ENCODE assay signal across 32 mouse cellular contexts in the genomic region with DNA sequence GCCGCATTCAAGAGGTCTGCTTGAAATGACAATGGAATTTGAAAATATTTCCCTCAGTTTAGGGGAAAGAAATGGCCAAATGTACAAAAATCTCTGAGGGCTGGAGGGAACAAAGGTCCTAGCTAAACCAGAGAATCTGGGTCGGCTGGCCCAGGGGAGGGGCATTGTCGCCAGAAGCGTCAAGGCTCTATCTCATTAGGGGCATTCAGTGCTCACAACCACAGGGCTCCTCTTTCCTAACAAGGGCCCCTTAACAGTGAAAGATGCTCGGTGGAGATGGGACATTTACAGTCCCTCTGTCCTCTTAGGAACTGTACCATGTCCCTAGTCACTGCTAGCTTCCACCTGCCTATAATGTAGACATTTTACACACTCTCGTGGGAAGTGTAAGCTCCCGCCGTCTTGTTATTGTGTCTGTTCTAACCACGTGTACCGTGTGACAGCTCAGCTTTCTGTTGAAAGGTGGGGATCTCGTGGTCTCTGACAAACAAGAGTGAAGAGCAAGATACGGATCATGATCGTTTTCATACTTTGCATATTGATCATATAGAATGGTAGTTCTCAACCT. TPM values are rescaled to one million over a fixed set of nuclear protein-coding genes. Genes with fewer than 3 reads are reported as not detected.
DNase-seq lines count a peak whose midpoint lies in the region; ATAC-seq and TF ChIP-seq lines count a peak whose summit lies in the region.
"Had no signal": no experiment of that assay in that cellular context is flagged by ENCODE, and none has a peak within 500 bp of the region (broad histone marks: within the 10 kb centered on the region; RNA-seq: fewer than 3 reads in every experiment).

No protein-coding gene starts in this region.

- no peak overlapping the region for H3K4me3 ChIP-seq in hindbrain, embryonic 14.5 days (replicated peaks; ENCODE audit: low read length)
- H3K4me3 ChIP-seq in midbrain, embryonic 15.5 days: no peak overlapping the region
- no peak overlapping the region for H3K4me3 ChIP-seq in intestine, postnatal 0 days (ENCODE audit: low read depth, low read length)
- H3K4me3 ChIP-seq: erythroblast, embryonic 14.5 days; left cerebral cortex, adult 2 months; limb, embryonic 12.5 days; liver, embryonic 15.5 days; neural tube, embryonic 13.5 days had no signal

- peak; percentile 59 for DNase-seq in heart, adult 11 months
- DNase-seq in heart, postnatal 10 days: no peak
- peak; percentile 59 for DNase-seq in Muller cell, postnatal 12 days (ENCODE audit: inconsistent ontology term)
- no peak for DNase-seq in hindbrain, embryonic 14.5 days (ENCODE audit: low spot score)
- DNase-seq in spleen, postnatal 36 days (ENCODE audit: low spot score in 2 of 2): no peak
- DNase-seq in thymus, postnatal 10 days (ENCODE audit: low spot score in 2 of 2): no peak
- DNase-seq: adrenal gland, adult 2 months; adrenal gland, postnatal 36 days; cerebellum, adult 2 months; gastrocnemius, postnatal 10 days; kidney, adult 11 months; kidney, postnatal 14 days; layer of hippocampus, adult 9-11 months; lung, embryonic 14.5 days; right cerebral cortex, postnatal 14 days; thymus, adult 18-20 months; thymus, postnatal 36 days had no signal

- 45% methylated on average over 13 of the region's 13 CpGs for WGBS in hindbrain, embryonic 14.5 days
- 33% methylated on average over 13 of the region's 13 CpGs for WGBS in midbrain, embryonic 15.5 days
- 58% methylated on average over 13 of the region's 13 CpGs for WGBS in intestine, postnatal 0 days

- H3K27me3 ChIP-seq in hindbrain, embryonic 14.5 days (ENCODE audit: control insufficient read depth, insufficient read depth, low read length): no peaks in the 10 kb centered on the region
- H3K27me3 ChIP-seq in midbrain, embryonic 15.5 days (replicated peaks): no peaks in the 10 kb centered on the region
- no peaks in the 10 kb centered on the region for H3K27me3 ChIP-seq in intestine, postnatal 0 days (replicated peaks; ENCODE audit: control insufficient read depth, insufficient read depth, low read length)
- H3K27me3 ChIP-seq: limb, embryonic 12.5 days; liver, embryonic 15.5 days; neural tube, embryonic 13.5 days had no signal

- intact Hi-C loops in heart, postnatal 10 days (cut with DNase I): loop anchor here (5.0 kb wide), 1 partner anchor 251 kb away; no protein-coding TSS in a partner anchor

- no peaks in the 10 kb centered on the region for H3K9me3 ChIP-seq in hindbrain, embryonic 14.5 days (ENCODE audit: control insufficient read depth, low read length)
- no peaks in the 10 kb centered on the region for H3K9me3 ChIP-seq in midbrain, embryonic 15.5 days
- no peaks in the 10 kb centered on the region for H3K9me3 ChIP-seq in intestine, postnatal 0 days (ENCODE audit: control insufficient read depth)
- H3K9me3 ChIP-seq: liver, embryonic 15.5 days; neural tube, embryonic 13.5 days had no signal

- H3K9ac ChIP-seq in hindbrain, embryonic 14.5 days: no peak overlapping the region
- no peak overlapping the region for H3K9ac ChIP-seq in midbrain, embryonic 15.5 days
- no peak overlapping the region for H3K9ac ChIP-seq in intestine, postnatal 0 days (ENCODE audit: low read depth, low read length)
- H3K9ac ChIP-seq: limb, embryonic 12.5 days; liver, embryonic 15.5 days; lung, embryonic 14.5 days; neural tube, embryonic 13.5 days had no signal

- no peaks in the 10 kb centered on the region for H3K4me1 ChIP-seq in hindbrain, embryonic 14.5 days (replicated peaks; ENCODE audit: control insufficient read depth, insufficient read depth, low read length)
- 0 out of 2 replicates have a peak, but pooled peaks cover 5% of the 10 kb centered on the region for H3K4me1 ChIP-seq in midbrain, embryonic 15.5 days
- no peaks in the 10 kb centered on the region for H3K4me1 ChIP-seq in intestine, postnatal 0 days (replicated peaks; ENCODE audit: control insufficient read depth, insufficient read depth, low read length)
- H3K4me1 ChIP-seq: limb, embryonic 12.5 days; liver, embryonic 15.5 days; neural tube, embryonic 13.5 days had no signal

- no peaks in the 10 kb centered on the region for H3K36me3 ChIP-seq in hindbrain, embryonic 14.5 days (replicated peaks; ENCODE audit: control insufficient read depth, insufficient read depth)
- no peaks in the 10 kb centered on the region for H3K36me3 ChIP-seq in midbrain, embryonic 15.5 days (replicated peaks)
- H3K36me3 ChIP-seq in intestine, postnatal 0 days (ENCODE audit: control insufficient read depth, insufficient read depth): no peaks in the 10 kb centered on the region
- H3K36me3 ChIP-seq: limb, embryonic 12.5 days; liver, embryonic 15.5 days; neural tube, embryonic 13.5 days had no signal

- 0 out of 2 replicates have a peak overlapping the region, but pooled peaks have one; percentile 1 for H3K4me2 ChIP-seq in hindbrain, embryonic 14.5 days (replicated peaks)
- H3K4me2 ChIP-seq in midbrain, embryonic 15.5 days: peak overlapping the region; percentile 34
- no peak overlapping the region for H3K4me2 ChIP-seq in intestine, postnatal 0 days (replicated peaks; ENCODE audit: low read depth)
- H3K4me2 ChIP-seq: limb, embryonic 12.5 days; liver, embryonic 15.5 days; lung, embryonic 14.5 days; neural tube, embryonic 13.5 days had no signal

- no peak for TF ChIP-seq CTCF in intestine, postnatal 0 days (IDR thresholded peaks at IDR 0.05; ENCODE audit: low read depth)

- ATAC-seq in hindbrain, embryonic 14.5 days (ENCODE audit: low FRiP score): 0 out of 2 replicates have a peak, but pooled peaks have one; percentile 21
- ATAC-seq in midbrain, embryonic 15.5 days (replicated peaks): peak; percentile 52; the same call in 1 of the 2 replicates
- ATAC-seq in intestine, postnatal 0 days: no peak
- ATAC-seq: activated CD4-positive, CD25-positive, alpha-beta regulatory T cell, adult 4 months had no signal

- H3K27ac ChIP-seq in hindbrain, embryonic 14.5 days: no peak overlapping the region
- H3K27ac ChIP-seq in midbrain, embryonic 15.5 days: no peak overlapping the region
- H3K27ac ChIP-seq in intestine, postnatal 0 days (ENCODE audit: low read depth, low read length): no peak overlapping the region
- H3K27ac ChIP-seq: left cerebral cortex, adult 2 months; limb, embryonic 12.5 days; liver, embryonic 15.5 days; neural tube, embryonic 13.5 days had no signal

RNA-seq across cellular contexts. Expression of gene Stfa3, which starts 16.0 kb away (rescaled TPM):
- total RNA-seq in heart, postnatal 10 days (2021): 1 to 10 TPM in 1 of 2 experiments, not detected in 1; 1.0 TPM
- polyA plus RNA-seq in hindbrain, embryonic 14.5 days (2014; fragmentation: Nextera tagmentation; extraction: Ambion mirVana): not detected in 2 replicates
- not detected in 2 replicates for polyA plus RNA-seq in midbrain, embryonic 15.5 days (2015; fragmentation: Nextera tagmentation; extraction: Ambion mirVana)
- 0.43 TPM in 1 of 2 replicates, not detected in the other for polyA plus RNA-seq in intestine, postnatal 0 days (2015; fragmentation: Nextera tagmentation; extraction: Ambion mirVana)
- total RNA-seq: adrenal gland, adult 2 months; adrenal gland, postnatal 36 days; heart, postnatal 25 days; left cerebral cortex, adult 2 months; left cerebral cortex, postnatal 25 days; liver, adult 2 months had no signal
- polyA plus RNA-seq: activated CD4-positive, CD25-positive, alpha-beta regulatory T cell, adult 4 months; adrenal gland, adult 2 months; cerebellum, adult 2 months; erythroblast, embryonic 14.5 days; forebrain, embryonic 11.5 days; gonadal fat pad, adult 2 months; heart, embryonic 14.5 days; kidney, embryonic 14.5 days; liver, adult 2 months; lung, embryonic 14.5 days had no signal

Comparison
In these comparisons a context has a peak if more than half of its experiments do, and no peak if none do; other contexts are left out.
1. DNase-seq: peak in heart, adult 11 months (single experiment) and Muller cell, postnatal 12 days (single experiment); none in heart, postnatal 10 days (0 of 2), hindbrain, embryonic 14.5 days (single experiment), spleen, postnatal 36 days (0 of 2) and thymus, postnatal 10 days (0 of 2).